Mouse (Mus musculus): ENCODE results near the gene Tmem44.
A peak's percentile ranks its signal among the peaks of the same experiment; 100 is the strongest.

The Tmem44 gene

DNA sequence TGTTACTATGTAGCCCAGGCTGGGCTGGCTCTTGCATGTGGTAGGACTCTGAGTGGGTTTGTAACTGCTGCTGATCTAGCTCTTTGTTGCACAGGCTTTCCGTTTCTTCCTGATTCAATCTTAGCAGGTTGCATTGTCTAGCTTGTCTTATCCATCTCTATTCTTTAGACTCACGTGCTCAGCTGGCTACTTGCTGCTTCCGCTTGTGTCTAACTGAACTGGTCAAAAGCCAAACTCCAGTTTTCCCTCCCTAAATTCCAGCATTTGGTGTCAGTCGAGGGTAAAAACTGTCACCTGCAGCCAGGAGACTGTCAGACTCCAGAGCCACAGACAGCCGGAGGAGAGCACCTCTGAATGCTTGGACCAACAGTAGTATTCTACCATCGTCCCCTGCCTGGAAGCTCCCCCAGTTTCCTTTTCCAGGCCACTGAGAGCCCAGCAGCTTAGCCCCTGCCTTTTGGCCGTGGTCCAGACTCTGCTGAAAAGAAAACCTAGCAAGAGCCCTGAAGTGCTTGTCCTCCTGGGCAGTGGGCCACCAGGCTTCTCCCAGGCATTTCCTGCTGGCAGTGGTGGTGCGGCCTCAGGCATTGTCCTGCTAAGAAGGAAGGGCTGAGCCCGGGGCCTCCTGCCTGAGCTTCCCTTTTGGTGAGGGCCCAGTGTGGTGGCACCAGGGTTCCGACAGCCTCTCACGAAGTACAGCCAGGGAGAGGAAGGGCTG is 2.1 kb upstream of the Tmem44 start:
- no peak for DNase-seq (ENCODE audit: extremely low spot score)

DNA sequence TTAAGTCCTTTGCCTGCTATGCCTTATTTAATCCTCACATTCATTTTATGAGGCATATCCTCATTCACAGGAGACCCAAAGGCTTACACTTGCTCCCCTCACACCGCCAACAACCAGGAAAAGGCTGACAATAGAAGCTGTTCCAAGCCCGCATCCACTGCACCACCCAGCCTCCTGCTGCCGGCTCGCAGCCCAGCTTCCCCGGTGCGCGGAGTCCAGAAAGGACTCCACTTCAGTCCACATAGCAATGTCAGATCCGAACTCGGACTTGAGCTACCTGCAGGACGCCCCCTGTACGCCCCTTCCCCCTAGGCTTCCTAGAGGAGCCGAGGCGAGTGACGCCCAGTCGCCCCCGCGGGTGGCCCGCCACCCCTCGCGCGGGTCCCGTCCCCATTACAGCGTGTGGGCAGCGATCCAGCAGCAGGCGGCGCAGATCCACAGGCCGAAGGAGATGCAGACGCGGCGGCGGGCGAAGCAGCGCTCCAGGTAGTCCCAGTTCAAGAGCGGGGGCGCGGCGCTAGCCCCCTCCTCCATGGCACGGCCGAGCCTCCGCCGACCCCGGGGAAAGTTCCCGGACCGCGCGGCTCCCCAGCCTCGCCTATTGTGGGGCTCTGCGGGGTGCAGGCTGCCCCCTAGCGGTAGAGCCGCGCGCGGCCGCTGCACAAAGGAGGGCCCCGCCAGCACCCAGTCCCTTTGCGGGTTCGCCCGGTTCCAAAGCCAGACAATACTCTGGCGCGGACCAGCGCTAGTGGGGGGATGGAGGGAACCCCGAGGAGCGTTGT is 485 bp downstream of the Tmem44 start:
- DNase-seq (ENCODE audit: extremely low spot score): peak; percentile 88

DNA sequence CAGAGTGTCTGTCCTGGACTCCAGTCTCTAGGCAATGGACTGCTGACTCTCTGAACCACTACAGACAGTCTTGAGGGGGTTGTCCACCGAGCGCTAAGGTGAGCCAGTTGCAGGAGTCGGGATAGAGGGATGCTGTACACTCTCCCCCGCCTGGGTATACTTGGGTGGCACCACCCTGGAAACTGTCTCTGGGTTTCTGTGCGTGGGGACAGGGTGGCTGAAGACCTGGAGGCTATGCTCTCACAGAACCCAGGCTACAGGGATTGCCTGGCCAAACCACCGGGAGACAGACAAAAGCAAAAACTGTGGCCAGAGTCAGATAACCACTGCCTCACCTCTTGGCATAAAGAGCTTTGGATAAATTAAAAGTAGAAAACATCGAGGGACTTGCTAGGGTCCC is 1.1 kb downstream of the Tmem44 start:
- no peak for DNase-seq (ENCODE audit: extremely low spot score)

DNA sequence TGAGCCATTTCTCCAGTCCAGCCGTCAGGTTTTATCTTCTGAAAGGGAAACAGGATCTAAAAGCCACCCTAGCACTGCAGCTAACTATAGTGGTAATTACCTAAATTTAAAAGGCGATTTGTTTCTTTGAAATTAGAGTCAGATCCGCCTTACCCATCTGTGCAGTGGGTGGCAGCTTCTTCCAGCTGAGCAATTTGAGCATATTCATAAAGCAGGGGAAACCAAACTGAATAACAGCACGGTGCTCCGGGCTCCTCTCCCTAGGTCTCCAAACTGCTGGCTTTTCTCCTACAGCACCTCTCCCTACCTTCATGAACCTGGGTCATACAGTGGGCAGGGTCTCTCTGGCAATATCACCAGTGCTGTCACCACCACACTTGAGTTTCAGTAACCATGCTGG is 2.4 kb downstream of the Tmem44 start:
- no peak for DNase-seq (ENCODE audit: extremely low spot score)

DNA sequence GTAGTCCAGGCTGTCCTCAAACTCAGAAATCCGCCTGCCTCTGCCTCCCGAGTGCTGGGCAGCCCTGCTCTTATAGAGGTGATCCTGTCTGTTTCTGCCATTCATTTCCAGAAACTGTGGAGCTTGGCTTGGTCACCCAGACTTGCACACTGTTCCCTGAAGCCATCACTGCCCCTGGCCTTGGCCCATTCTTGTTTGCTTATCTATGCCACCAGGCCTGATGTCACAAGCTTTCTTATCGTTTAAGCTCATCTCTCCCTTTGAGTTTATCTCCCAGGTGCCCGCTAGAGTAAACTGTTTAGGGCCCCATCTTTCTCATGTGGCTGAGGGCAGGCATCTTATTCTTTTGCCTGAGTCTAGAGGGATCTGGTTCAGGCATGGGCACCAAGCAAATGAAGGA is 5.9 kb downstream of the Tmem44 start:
- DNase-seq (ENCODE audit: extremely low spot score): no peak

DNA sequence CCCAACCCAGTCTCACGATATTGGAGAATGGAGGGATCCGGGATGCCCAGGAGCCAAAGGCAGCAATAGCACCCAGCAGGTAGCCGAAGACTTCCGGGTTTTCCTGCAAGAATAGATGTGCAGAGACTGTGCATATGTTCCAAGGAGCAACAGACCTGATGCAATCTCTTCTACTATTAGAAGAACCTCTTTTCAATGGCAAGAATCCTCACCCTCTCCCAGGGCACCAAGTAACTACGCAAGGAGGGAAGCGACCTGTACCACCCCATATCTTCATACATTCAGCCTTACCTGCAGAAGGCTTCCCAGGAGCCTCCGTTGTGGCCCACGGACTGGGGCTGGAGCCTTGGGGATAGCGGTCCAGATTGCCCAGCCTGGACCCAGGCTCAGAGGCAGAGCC is 7.3 kb downstream of the Tmem44 start:
- no peak for DNase-seq (ENCODE audit: extremely low spot score)

DNA sequence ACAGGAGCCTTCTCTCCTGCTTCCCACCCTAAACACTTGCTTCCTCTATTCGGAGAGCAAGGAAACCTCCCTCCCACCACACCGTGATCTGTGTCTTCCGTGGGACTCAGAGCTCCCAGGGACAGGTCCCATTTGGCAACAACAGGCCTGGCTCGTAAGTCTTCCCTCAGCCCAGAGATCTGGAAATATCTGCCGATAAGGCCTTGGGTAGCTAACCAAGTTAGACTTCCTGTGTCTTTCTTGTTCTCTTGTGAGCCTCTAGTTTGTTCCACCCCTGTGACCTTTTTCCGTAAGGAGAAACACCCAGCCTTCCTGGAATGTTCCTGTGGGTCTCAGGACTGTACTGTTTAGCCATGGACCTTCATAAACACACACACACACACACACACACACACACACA is 7.8 kb downstream of the Tmem44 start:
- DNase-seq (ENCODE audit: extremely low spot score): no peak

DNA sequence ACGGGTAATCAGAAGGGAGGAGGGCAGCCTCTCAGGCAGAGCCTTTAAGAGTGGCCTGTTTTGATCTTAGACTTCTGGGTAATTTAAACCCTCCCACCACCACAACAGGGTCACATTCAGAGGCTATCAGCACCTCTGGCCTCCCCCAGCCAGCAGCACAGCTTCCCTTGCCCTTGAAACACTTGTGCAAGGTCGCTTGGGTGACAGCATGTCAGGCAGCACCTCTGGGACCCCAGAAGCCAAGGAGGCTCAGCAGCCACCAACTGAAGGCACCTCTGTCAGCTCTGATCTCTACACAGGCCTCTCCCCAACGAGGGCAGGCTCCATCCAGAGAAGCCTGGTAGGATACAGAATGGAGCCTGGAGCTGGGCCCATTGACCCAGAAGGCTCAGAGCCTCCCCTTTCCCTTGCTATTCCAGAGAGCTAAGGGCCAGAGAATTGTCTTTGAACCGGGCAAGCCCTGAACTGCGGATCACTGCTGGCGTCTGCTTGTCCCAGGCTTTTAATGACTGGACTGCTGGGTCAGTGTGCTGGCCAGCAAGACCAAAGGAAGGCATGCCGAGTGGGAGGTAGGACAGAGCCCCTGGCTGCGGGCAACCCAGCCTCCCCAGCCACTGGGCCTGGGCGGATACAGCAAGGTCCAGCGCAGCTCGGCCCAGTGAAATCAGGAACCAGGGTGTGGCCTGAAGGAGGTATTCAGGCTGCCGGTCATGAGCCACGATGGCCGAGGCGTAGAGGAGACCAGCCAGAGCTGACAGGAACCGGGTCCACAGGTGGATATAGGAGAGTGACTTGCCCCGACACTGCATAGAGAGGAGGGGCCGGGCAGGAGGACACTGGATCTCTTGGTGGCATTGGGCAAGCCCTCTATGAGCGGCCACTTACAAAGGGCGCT is 10.3 kb downstream of the Tmem44 start:
- no peak for DNase-seq (ENCODE audit: extremely low spot score)

DNA sequence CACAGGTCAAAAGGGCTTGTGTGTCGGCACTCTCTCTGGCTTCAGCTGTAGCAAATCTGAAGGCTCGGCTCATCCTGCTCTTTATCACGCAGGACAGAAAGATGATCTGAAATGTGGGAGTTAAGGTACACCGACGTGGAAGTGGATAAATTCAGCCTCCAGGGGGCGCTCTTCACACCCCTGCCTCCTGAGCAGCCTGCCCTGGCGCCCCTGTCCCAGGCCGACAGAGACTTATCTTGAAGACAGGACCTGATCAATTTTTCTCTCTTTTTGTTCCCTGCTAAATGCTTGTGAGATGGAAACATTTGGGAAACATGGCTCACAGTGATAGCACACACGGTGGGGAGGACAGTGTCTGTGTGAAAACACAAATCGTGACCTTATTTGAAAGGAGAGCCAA is 11.2 kb downstream of the Tmem44 start:
- DNase-seq (ENCODE audit: extremely low spot score): peak; percentile 65

DNA sequence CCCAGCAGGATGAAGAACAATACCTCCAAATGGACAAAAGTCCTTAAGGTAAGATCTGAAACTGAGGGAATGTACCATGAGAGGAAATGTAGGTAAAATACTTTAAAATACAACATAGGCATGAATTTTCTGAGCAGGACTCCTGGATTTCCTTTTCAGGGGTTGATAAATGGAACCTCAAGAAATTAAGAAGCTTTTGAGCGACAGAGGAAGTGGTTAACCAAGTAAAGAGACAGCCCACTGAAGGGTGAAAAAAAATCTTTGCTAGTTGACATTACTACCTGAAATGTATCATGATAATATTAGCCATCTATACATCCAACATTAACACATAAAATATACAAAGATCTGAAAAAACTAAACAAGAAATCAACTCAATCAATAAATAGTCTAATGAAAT is 15.6 kb downstream of the Tmem44 start:
- no peak for DNase-seq (ENCODE audit: extremely low spot score)

DNA sequence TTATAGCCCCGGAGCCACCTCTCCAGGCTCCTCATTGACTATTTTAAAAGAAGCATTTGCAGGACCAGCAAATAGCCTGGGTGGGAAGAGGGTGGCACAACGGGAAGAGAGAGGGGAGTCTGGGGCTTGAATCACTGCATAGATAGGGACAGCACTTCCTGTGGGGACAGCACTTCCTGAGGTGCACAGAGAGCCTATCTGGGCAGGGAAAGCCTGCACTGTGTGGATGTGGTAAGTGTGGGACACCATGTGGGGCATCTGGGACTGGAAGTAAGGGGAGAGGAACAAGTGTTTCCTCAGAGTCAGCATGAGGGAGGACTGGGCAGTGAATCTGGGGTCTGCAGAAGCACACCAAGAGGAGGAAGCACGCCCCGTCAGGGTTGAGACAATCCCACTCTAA is 17.1 kb downstream of the Tmem44 start:
- no peak for DNase-seq (ENCODE audit: extremely low spot score)

DNA sequence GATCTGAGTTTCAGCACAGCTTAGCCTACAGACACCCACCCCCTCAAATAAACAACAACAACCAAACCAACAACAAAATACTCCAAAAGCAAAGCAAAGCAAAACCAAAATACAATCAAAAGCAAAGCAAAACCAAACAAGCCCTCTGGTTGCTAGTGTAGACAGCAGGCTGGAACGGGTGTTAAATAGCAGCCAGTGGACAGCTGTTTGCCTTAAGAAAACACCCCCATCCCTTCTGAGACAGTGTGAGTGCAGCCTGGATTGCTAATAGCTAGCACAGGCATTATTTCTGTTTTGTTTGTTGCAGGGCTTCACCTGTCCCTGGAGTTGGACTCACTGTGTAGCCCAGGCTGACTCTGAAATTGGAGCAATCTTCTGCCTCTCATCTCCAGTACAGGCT is 17.7 kb downstream of the Tmem44 start:
- DNase-seq (ENCODE audit: extremely low spot score): no peak

DNA sequence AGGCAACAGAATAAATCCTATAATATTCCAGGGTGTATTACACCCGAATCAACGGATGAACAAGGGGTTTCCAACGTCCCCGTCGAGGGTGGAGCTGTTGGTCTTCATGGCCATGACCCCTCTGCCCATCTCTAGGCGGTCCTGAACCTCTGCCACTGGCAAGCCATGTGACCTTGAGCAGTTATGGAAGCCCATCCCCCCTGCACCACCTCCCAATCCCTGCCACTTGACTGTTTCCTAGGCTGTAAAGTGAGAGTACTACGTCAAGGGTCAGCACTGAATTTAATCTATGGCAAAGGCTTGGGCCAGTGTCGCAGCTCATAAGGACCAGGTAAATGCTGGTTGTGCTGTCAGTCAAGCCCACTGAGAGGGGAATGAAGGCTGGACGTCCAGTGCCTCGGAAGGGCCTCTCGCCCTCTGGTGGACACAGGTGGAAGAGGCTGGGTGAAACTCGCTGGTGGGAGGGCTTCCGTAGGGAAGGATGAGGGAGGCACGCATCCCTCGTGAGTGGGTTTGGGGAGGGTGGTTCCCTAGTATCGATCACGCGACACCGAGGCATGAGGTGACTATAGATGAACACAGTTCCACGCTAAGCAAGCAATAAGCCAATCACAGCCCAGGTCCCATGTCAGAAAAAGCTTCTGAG is 18.8 kb downstream of the Tmem44 start:
- DNase-seq (ENCODE audit: extremely low spot score): peak; percentile 54

DNA sequence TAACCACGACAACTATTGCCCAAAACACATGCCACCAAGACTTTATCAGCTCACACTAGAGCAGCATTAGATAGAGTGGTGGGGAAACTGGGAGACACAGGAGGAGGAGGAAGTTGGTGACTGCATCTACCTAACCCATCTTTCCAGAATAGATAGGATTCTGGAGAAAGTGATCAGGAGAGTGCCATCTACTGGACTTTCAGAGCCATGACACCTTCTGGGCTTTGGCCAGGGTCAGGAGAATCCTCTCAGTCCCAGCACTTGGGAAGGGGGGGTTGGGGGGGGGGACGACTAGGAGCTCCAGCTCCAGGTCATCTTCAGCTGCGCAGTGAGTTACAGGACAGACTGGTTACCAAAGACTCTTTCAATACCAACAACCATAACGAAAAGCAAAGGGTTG is 19.8 kb downstream of the Tmem44 start:
- no peak for DNase-seq (ENCODE audit: extremely low spot score)

DNA sequence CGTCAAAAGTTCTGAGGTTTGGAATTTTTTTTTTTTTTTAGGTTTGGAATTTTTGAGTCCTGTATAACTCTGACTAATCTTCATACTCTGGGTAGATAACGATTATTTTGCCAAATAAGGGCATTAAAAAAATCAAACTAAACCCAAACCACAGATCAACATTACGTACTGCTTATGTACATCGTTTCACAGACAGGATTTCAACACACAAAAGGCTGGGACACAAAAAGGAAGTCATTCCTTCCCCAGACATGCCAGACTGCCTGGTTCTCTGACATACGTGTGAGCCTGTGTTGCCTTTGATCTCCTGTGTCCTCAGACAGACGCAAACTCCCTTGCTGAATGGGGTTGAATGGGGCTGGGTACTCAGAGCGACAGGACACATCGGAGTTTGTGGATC is 22.3 kb downstream of the Tmem44 start:
- no peak for DNase-seq (ENCODE audit: extremely low spot score)

DNA sequence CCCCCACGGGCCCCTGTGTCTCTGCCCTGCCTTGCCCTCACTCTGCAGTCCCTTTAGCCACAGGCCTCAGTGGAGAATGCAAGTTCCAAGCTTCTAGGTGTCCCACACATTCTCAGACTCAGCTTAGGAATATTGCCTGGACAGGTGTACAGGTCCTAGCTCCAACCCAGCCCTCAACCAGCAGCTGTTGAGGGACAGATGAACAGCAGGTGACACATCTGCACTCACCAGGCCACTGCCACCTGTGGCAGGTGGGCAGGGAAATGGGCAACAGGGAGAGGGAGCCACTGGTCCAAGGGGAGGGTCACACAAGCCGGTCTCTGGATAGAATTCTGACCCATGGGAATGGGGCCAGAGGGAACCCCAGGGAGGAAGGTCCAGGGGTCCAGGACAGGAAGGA is 22.8 kb downstream of the Tmem44 start:
- DNase-seq (ENCODE audit: extremely low spot score): no peak

DNA sequence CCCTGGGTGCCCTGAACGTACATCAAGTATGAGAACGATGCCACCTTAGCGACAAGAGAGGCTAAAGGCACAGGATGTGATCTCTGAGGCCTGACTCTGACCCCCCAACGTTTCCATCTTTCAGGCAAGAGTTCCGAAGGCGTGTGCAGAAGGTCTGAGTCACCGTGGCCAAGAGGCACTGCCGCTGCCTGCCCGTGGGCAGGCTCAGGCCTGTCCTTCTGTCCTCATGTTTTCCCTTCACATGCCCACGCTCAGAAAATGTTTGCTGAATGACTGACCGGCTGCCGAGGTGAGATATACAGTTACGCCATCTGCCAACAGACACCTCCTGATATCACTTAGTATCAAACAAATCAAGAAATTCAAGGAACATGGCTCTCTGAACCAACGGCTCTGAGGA is 24.9 kb downstream of the Tmem44 start:
- no peak for DNase-seq (ENCODE audit: extremely low spot score)

DNA sequence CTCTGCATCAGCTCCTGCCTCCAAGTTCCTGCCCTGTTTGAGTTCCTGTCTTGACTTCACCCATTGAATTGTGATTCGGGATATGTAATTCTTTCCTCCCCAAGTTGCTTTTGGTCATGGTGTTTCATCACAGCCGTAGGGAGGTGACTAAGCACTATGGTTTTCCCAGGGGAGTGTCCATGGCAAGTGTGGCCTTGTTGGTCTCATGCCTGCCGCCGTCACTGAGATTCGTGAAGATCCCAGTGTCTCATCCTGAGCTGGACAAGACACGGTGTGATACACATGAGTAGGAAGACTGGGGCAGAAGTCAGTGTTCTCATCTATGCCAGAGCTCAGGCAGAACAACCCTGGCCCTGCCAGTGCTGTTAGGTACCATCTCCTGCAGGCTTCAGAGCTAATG is 26.2 kb downstream of the Tmem44 start:
- no peak for DNase-seq (ENCODE audit: extremely low spot score)

DNA sequence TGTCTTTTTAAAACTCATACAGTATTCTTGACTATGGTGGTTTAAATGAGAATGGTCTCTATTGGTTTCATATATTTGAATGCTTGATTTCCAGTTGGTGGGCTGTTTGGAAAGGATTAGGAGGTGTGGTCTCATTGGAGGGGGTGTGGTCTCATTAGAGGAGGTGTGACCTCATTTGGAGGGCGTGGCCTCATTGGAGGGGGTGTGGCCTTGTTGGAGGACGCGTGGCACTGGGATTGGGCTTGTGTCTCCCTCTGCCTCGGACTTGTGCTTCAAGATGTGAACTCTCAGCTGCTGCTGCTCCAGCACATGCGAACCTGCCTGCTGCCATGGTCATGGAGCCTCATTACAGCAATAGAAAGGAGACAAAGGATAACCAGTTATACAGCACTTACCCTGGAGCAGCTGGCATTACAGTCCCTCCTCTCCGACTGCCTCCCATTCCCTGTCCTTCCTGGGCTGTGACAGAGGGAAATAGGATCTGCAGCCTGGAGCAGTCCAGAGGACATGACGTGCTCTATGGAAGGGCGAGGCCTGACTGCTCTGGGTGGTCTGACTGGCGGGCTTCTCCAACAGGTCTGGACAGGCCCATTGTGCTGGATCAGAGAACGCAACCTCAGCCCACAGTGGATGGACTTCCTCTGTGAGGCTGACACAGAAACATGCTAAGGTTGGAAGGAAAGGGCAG is 28.2 kb downstream of the Tmem44 start:
- DNase-seq (ENCODE audit: extremely low spot score): no peak

DNA sequence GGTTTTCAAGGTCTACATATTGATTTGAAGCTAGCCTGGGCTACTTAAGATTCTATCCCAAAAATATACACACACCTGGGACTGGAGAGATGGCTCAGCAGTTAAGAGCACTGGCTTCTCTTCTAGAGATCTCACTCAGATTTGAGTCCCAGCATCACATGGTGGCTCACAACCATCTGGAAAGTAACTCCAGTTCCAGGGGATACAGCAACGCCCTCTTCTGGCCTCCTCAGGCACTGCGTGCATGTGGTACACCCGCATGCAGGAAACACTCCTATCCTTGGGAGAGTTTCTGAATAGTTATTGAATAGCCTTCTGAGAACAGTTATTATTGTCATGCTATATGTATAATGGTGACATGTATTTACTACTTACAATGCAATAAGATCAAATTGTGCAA is 29.5 kb downstream of the Tmem44 start:
- no peak for DNase-seq (ENCODE audit: extremely low spot score)

DNA sequence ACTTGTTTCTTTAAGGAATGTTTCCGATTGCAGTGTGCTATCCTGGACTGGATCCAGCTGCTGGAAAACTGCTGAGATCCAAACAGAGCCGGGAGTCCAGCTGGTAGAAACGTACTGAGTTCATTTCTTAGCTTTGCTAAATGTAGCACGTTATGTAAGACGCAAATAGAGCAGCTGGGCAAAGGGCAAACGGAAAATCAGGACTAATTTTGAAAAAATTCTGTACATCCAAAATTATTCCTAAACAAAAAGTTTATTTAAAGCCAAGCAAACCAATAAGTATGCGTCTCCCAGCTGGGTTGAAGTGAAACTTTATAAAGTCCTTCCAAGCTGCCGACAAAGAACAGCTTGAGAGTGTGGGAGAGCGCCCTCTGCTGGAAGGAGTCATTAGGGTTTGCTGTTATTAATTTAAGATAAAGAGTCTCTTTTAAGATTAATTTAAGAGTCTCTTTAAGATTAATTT is 30.2 kb downstream of the Tmem44 start:
- DNase-seq (ENCODE audit: extremely low spot score): peak; percentile 59
